Mouse (Mus musculus): ENCODE data around the gene Fam13a. TPM values are rescaled to one million over a fixed set of nuclear protein-coding genes. Genes with fewer than 3 reads are reported as not detected.

Gene Fam13a
- 5.7 and 6.7 TPM in 2 replicates for polyA plus RNA-seq (2016; fragmentation: Nextera tagmentation; extraction: Ambion mirVana)

DNA sequence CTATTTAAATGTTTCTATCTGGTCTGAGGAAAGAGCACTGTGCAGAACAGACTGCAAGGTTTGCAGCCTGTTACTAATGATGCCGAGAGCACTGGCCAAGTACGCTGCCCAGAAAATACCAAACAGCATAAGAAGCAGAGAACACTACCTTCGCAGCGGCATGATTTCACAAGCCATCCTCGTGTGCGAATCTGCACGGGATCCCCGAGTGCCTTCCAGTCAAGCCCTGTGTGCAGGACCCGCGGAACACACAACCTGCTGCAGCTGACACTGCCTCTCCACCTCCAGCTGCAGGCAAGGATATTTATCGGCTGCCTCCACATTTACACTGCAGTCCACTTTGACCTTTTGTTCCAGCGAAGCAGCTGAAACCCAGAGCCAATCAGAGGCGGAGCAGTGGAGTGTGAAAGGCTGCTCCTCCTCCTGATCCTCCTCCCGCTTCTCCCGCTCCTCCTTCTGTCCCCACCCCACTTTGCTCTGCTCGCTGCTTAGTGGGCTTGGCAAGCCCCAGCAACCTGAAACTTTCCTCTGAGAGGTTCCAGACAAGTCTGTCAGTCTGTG is at the start of gene Fam13a:
Gene Fam13a, minus strand, starts transcription at position 386 of the 561 bp plus-strand sequence.
- Histone ChIP-seq H3K36me3 (no peaks in the 10 kb centered on the region), H3K4me3 (peak within 1 kb of the TSS; percentile 55), H3K4me1 (0 out of 2 replicates have a peak, but pooled peaks cover 2% of the 10 kb centered on the region), H3K9ac (peak within 1 kb of the TSS; percentile 38; the same call in 1 of the 2 replicates), H3K27me3 (no peaks in the 10 kb centered on the region), H3K4me2 (replicated peaks) (peak within 1 kb of the TSS; percentile 48), H3K27ac (peak within 1 kb of the TSS; percentile 70; the same call in 1 of the 2 replicates), H3K9me3 (no peaks in the 10 kb centered on the region)
- peak; percentile 99 for ATAC-seq (ENCODE audit: insufficient number of reproducible peaks, insufficient read depth, low FRiP score, low TSS enrichment)
- 0% methylated on average over 16 of the region's 16 CpGs for WGBS

DNA sequence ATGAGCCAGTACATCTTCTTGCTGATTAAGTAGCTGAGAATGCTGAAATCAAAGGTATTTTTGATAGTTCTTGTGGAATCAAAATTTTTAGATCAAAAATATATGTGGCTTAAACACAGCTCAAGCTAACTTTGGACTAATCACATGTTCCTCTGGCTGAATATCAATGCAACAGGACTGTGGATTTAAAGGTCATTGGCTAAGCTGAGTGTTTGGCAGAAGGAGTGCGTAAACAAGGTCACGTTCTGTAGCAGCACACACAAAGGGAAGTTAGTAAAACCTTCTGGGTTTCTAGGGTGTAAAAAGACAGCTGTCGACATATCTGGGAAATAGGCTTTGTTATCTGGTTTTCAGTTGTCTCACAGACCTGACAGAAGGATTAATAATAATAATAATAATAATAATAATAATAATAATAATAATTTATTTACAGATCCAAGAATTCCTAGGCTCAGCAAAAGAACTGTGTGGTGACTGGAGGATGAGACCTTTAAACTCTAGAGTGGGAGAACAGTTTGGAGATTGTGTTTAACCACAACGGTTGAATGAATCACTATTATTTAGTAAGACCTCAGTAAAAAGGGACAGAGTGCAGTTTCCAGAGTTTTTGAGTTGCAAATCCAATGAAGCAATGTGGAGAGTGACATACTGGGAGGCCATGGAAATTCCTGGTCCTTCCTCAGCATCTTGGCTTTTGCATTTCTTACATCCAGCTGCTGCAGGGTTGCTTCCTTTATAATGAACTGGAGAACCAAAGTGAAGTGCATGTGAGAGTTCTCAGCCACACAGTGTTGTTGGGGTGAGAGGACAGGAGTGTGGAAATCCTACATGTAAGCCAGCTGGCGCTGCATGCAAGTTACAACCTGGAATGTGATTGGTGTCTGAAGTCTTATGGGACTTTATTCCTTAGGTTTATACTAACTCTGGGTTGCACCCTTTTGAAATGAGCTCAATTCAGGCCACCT is 48.0 kb upstream of the Fam13a start:
- Histone ChIP-seq H3K27me3 (no peaks in the 10 kb centered on the region), H3K9ac (no peak overlapping the region), H3K36me3 (no peaks in the 10 kb centered on the region), H3K9me3 (0 out of 2 replicates have a peak, but pooled peaks cover 3% of the 10 kb centered on the region), H3K4me3 (no peak overlapping the region), H3K4me2 (replicated peaks) (no peak overlapping the region), H3K27ac (no peak overlapping the region), H3K4me1 (no peaks in the 10 kb centered on the region)
- ATAC-seq (ENCODE audit: insufficient number of reproducible peaks, insufficient read depth, low FRiP score, low TSS enrichment): no peak
- WGBS: 85% methylated on average over 5 of the region's 5 CpGs

DNA sequence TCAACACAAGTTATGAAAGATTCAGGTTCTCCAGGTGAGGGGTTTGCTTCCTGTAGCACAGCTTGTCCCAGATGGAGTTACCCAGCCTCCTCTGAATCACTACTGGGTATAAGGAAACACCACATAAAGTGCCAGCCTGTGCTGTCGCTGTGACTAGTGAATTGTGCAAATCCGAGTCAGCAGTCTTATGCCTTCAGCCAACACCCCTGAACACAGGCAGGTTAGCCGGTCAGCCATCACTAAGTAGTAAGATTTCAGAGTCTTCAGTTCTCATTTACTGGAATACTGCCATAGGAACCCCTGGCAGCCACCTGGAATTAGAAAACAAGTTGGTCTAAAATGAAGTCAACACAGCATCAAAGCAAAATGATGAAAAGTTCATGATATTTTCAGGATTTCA is 47.3 kb upstream of the Fam13a start:
- H3K9ac ChIP-seq: no peak overlapping the region

DNA sequence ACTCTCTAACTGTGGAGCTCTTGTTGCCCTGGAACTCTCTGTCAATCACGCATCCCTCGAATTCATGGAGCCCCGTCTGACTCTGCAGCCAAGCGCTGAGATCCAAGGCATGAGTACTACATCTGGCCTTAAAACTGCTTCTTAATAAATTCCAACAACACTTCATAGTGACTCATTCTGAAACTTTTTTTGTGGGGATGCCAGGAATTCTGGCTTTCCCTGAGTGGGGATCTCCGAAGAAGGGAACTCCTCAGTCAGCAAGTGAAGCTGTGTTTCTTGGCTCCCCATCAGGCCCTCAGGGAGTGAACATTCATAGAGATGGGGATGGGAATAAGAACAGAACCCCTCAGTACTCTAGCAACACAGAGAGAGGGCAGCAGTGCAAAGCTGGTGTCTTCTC is 43.8 kb upstream of the Fam13a start:
- no peak overlapping the region for H3K4me2 ChIP-seq (replicated peaks)
- no peak overlapping the region for H3K9ac ChIP-seq
- 85% methylated on average over 5 of the region's 5 CpGs for WGBS
- no peak overlapping the region for H3K27ac ChIP-seq
- ATAC-seq (ENCODE audit: insufficient number of reproducible peaks, insufficient read depth, low FRiP score, low TSS enrichment): no peak
- H3K4me1 ChIP-seq: no peaks in the 10 kb centered on the region
- no peak overlapping the region for H3K4me3 ChIP-seq
- H3K27me3 ChIP-seq: no peaks in the 10 kb centered on the region
- no peaks in the 10 kb centered on the region for H3K9me3 ChIP-seq
- H3K36me3 ChIP-seq: no peaks in the 10 kb centered on the region

More for the DNA sequence above, 47.3 kb upstream of the Fam13a start:
- ATAC-seq (ENCODE audit: insufficient number of reproducible peaks, insufficient read depth, low FRiP score, low TSS enrichment): no peak
- Histone ChIP-seq H3K4me1 (no peaks in the 10 kb centered on the region), H3K36me3 (no peaks in the 10 kb centered on the region), H3K27ac (no peak overlapping the region), H3K27me3 (no peaks in the 10 kb centered on the region), H3K4me3 (no peak overlapping the region), H3K9me3 (0 out of 2 replicates have a peak, but pooled peaks cover 3% of the 10 kb centered on the region), H3K4me2 (replicated peaks) (no peak overlapping the region)
- 85% methylated on average over 3 of the region's 3 CpGs for WGBS

DNA sequence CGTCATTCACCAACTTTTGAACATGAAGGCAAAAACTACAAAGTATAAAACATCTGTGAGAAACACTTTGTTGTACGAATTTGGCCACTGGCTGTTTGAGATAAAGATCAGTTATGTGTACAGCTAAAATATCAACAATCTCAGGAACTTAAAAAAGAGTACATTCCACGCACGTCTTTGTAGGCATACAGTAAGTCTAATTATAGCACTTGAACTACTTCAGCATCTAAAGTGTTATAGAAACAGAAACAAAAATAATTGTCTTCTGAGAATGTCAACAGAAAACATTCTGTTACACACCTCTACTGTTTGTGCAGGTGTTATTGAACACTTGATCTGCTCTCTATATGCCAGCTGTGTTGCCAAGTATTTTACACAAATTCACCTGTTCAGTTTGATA is 40.1 kb upstream of the Fam13a start:
- no peaks in the 10 kb centered on the region for H3K27me3 ChIP-seq
- no peaks in the 10 kb centered on the region for H3K36me3 ChIP-seq
- H3K4me2 ChIP-seq (replicated peaks): no peak overlapping the region
- H3K9me3 ChIP-seq: no peaks in the 10 kb centered on the region
- no peak overlapping the region for H3K9ac ChIP-seq
- no peak for ATAC-seq (ENCODE audit: insufficient number of reproducible peaks, insufficient read depth, low FRiP score, low TSS enrichment)
- no peak overlapping the region for H3K27ac ChIP-seq
- 68% methylated on average over 4 of the region's 4 CpGs for WGBS
- H3K4me3 ChIP-seq: no peak overlapping the region
- H3K4me1 ChIP-seq: no peaks in the 10 kb centered on the region

DNA sequence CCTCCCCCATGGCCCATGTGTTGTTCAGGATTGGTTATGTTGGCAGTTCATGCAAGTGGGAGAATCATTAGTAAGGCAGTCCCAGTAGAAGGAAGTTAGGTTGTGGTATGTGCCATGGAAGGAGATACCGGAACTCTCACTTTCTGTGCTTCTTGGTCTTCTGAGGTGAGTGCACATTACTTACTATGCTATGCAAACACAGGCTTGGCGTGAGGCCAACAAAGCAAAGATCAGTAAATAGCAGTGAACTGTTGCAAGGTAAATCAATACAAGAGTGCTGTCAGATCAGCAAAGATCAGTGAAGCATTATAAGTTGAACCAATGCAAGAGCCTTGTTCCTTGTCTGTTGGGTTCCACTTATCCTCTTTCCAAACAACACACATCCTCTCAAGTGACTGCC is 28.9 kb upstream of the Fam13a start:
- ATAC-seq (ENCODE audit: insufficient number of reproducible peaks, insufficient read depth, low FRiP score, low TSS enrichment): no peak
- Histone ChIP-seq H3K36me3 (no peaks in the 10 kb centered on the region), H3K4me2 (replicated peaks) (no peak overlapping the region), H3K9ac (no peak overlapping the region), H3K4me3 (no peak overlapping the region), H3K4me1 (no peaks in the 10 kb centered on the region), H3K27ac (no peak overlapping the region), H3K9me3 (no peaks in the 10 kb centered on the region), H3K27me3 (no peaks in the 10 kb centered on the region)
- WGBS: 91% methylated on average over 2 of the region's 2 CpGs

DNA sequence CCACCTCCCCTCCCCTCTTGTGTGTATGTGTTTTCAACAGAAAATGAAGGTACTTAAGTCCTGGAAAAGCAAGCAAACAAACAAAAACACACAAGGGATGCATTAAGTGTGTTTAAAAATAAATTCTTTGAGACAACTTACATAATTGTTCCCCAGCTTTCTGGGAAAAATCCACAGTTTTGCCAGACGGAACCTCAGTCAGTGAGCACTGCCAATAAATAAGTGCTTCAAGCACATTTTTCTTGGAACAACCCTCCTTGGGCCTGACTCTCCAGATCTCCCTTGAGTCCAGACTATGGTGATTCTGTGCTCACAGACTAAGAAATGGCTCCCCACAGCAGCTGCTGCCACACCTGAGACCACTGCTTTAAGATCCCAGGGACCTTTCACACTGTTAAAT is 15.4 kb upstream of the Fam13a start:
- H3K9ac ChIP-seq: no peak overlapping the region
- ATAC-seq (ENCODE audit: insufficient number of reproducible peaks, insufficient read depth, low FRiP score, low TSS enrichment): no peak
- H3K9me3 ChIP-seq: no peaks in the 10 kb centered on the region
- no peak overlapping the region for H3K4me3 ChIP-seq
- H3K36me3 ChIP-seq: no peaks in the 10 kb centered on the region
- no peaks in the 10 kb centered on the region for H3K4me1 ChIP-seq
- H3K27ac ChIP-seq: no peak overlapping the region
- H3K27me3 ChIP-seq: no peaks in the 10 kb centered on the region
- no peak overlapping the region for H3K4me2 ChIP-seq (replicated peaks)
- 58% methylated on average over 1 of the region's 1 CpGs for WGBS

DNA sequence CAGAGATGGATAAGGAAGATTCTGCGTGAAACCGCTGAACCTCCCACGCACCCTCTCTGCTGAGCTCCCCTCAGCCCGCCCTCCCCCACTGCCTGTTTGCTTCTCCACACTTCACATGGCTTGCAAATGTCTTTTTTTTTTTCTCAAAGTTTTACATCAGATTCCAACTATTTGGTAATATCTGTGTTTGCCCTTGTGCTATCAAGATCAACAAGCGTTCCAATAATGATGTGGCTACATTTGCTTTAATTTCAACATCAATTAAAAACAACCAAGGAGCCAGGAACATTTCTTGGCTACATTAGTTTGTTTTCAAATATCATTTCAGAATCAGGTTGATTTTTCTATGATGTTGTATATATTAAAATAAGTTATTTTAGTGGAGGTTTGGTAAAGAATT is 8.4 kb upstream of the Fam13a start:
- H3K4me3 ChIP-seq: no peak overlapping the region
- no peak overlapping the region for H3K9ac ChIP-seq
- no peak overlapping the region for H3K27ac ChIP-seq
- H3K4me1 ChIP-seq: no peaks in the 10 kb centered on the region
- H3K36me3 ChIP-seq: no peaks in the 10 kb centered on the region
- WGBS: 86% methylated on average over 5 of the region's 5 CpGs
- no peak for ATAC-seq (ENCODE audit: insufficient number of reproducible peaks, insufficient read depth, low FRiP score, low TSS enrichment)
- no peak overlapping the region for H3K4me2 ChIP-seq (replicated peaks)
- no peaks in the 10 kb centered on the region for H3K9me3 ChIP-seq
- no peaks in the 10 kb centered on the region for H3K27me3 ChIP-seq

DNA sequence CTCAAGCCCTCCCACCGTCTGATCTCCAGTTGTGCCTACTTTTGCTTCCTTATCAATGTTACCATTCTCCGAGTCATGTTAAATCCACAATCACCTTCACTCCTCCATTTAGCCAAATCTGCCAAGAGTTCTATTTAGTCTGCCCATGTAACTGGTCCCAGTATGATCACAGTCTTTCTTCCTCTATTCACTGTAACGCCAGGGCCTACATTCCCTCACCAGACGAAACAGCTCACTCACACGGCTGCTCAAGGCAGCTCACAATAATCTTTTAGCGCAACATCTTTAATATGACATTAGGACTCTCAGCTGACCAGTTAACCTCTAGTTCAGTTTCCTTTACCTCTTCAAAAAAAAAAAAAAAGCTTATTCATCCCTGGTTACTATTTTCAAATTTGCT is 7.2 kb upstream of the Fam13a start:
- Histone ChIP-seq H3K9me3 (no peaks in the 10 kb centered on the region), H3K9ac (no peak overlapping the region), H3K27me3 (no peaks in the 10 kb centered on the region), H3K4me1 (no peaks in the 10 kb centered on the region), H3K4me3 (no peak overlapping the region), H3K4me2 (replicated peaks) (no peak overlapping the region), H3K27ac (no peak overlapping the region), H3K36me3 (no peaks in the 10 kb centered on the region)
- 86% methylated on average over 6 of the region's 6 CpGs for WGBS
- ATAC-seq (ENCODE audit: insufficient number of reproducible peaks, insufficient read depth, low FRiP score, low TSS enrichment): no peak

DNA sequence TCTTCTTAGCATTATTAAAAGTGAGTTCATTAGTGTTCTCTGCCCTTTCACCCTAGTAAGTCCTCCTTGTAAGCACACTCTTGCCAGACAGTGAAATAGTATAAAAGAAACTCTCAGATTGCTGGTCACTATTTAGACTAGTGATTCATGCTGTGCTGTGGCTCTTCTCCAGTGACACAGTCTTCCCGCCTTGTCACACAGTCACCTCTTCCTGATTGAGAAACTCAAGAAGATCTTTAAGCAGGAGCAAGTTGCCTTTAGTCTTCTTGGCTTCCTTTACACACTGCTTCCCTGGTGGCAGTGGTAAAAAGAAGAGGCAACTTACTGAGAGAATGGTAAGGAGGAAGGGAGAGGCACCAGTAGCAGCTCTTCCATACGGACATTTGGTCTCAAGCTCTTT is 6.3 kb upstream of the Fam13a start:
- no peak for ATAC-seq (ENCODE audit: insufficient number of reproducible peaks, insufficient read depth, low FRiP score, low TSS enrichment)
- Histone ChIP-seq H3K4me3 (no peak overlapping the region), H3K4me1 (no peaks in the 10 kb centered on the region), H3K9me3 (no peaks in the 10 kb centered on the region), H3K27me3 (no peaks in the 10 kb centered on the region), H3K4me2 (replicated peaks) (no peak overlapping the region), H3K9ac (no peak overlapping the region), H3K36me3 (no peaks in the 10 kb centered on the region), H3K27ac (no peak overlapping the region)
- 75% methylated on average over 2 of the region's 2 CpGs for WGBS

DNA sequence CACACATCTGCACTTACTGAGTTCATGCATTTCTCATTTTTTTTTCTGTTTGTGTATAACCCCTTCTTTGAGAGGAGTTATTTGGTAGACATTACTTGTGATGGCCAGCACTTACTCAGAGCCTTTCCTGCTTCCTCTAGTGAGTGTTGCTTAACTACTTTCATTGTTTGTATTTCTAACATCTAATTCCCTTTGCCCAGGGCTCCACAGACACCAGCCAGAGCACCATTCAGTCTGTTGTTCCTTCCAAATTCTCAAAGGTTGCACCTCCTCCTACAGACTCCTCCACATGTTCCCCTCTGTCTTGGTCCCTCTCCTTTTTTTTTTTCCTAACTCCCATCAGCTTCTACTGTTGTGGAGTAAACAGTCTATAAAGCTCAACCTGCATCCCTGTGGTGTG is 5.7 kb upstream of the Fam13a start:
- Histone ChIP-seq H3K4me3 (no peak overlapping the region), H3K9ac (no peak overlapping the region), H3K4me1 (no peaks in the 10 kb centered on the region), H3K27ac (no peak overlapping the region), H3K4me2 (replicated peaks) (no peak overlapping the region), H3K27me3 (no peaks in the 10 kb centered on the region), H3K9me3 (no peaks in the 10 kb centered on the region), H3K36me3 (no peaks in the 10 kb centered on the region)
- ATAC-seq (ENCODE audit: insufficient number of reproducible peaks, insufficient read depth, low FRiP score, low TSS enrichment): no peak

DNA sequence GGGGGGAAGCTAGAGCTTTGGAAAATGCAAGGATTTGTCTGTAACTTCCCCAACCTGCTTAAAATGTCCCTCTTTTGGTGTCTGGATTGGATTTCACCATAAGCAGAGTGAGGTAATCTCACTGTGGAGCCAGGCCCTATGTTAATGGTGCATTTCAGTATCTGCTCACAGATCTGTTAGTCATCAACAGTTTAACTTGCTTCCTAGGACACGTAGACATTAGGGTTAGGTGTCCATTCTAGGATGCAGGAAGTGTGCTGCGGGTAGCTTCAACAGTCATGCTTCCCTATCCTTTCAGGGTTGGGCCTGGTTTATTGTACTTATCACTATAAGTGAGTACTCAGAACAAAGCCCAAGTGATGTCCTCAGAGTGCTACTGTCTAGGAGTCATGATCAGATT is 4.5 kb upstream of the Fam13a start:
- no peak overlapping the region for H3K4me3 ChIP-seq
- no peaks in the 10 kb centered on the region for H3K9me3 ChIP-seq
- H3K36me3 ChIP-seq: no peaks in the 10 kb centered on the region
- H3K27me3 ChIP-seq: no peaks in the 10 kb centered on the region
- no peak overlapping the region for H3K27ac ChIP-seq
- no peaks in the 10 kb centered on the region for H3K4me1 ChIP-seq
- H3K9ac ChIP-seq: no peak overlapping the region
- WGBS: 74% methylated on average over 2 of the region's 2 CpGs
- ATAC-seq (ENCODE audit: insufficient number of reproducible peaks, insufficient read depth, low FRiP score, low TSS enrichment): no peak
- no peak overlapping the region for H3K4me2 ChIP-seq (replicated peaks)

Measured in embryonic facial prominence, embryonic 12.5 days (tissue).